Mouse (Mus musculus) CH12.LX (cell line): Measurements from ENCODE around the gene Dcaf11. TPM values are rescaled to one million over a fixed set of nuclear protein-coding genes. Genes with fewer than 3 reads are reported as not detected.

ENCODE experiments used
- DNase-seq: peaks from one replicate; pipeline ENCODE4 v3.0.0-alpha.2; 2013; ENCODE audit errors: extremely low read depth
- H3K27ac ChIP-seq: 2 replicates; pipeline ENCODE4 v1.5.1; 2012; ENCODE audit warnings: low read depth, mild to moderate bottlenecking, control low read depth, moderate library complexity; ENCODE audit not compliant: insufficient read depth
- H3K27me3 ChIP-seq: replicated peaks from 2 replicates; pipeline ENCODE3; 2012; ENCODE audit warnings: inconsistent platforms
- H3K36me3 ChIP-seq, 2 experiments: replicated peaks in 1 of 2; 2 replicates each; pipeline versions ENCODE3 to v1.6.1; 2012; ENCODE audit warnings: inconsistent platforms in 1 of 2, low read length in 1 of 2, mild to moderate bottlenecking in 1 of 2, mixed read lengths in 1 of 2, moderate library complexity in 1 of 2; ENCODE audit not compliant: control insufficient read depth in 1 of 2, insufficient read depth in 1 of 2
- H3K4me1 ChIP-seq, 2 experiments: 2 replicates each; pipeline ENCODE4 v1.6.1; 2012; ENCODE audit warnings: inconsistent platforms in 1 of 2, moderate library complexity in 1 of 2; ENCODE audit not compliant: insufficient read depth in 2 of 2, control insufficient read depth in 1 of 2
- H3K4me2 ChIP-seq: 2 replicates; pipeline ENCODE4 v1.6.1; 2012; ENCODE audit warnings: low read depth, mild to moderate bottlenecking, control low read depth; ENCODE audit not compliant: poor library complexity, insufficient read depth, severe bottlenecking
- H3K4me3 ChIP-seq, 3 experiments: fragments of 150-350 bp in 1 of 3; sonication (generic) in 1 of 3; replicated peaks in 1 of 3; 2 replicates each; pipeline versions ENCODE3 to v1.5.1; 2011 to 2012; ENCODE audit warnings: low read depth in 2 of 3, low read length in 2 of 3, mild to moderate bottlenecking in 2 of 3, moderate library complexity in 2 of 3, control low read depth in 1 of 3, improper control_type of control experiment in 1 of 3, inconsistent platforms in 1 of 3, mixed read lengths in 1 of 3; ENCODE audit not compliant: poor library complexity in 1 of 3
- H3K79me2 ChIP-seq: replicated peaks from 2 replicates; pipeline ENCODE4 v1.6.1; 2012; ENCODE audit warnings: mild to moderate bottlenecking, moderate library complexity; ENCODE audit not compliant: control insufficient read depth, poor library complexity, insufficient read depth, severe bottlenecking; ENCODE audit errors: extremely low read depth
- H3K9ac ChIP-seq: 2 replicates; pipeline ENCODE4 v1.6.1; 2012; ENCODE audit warnings: low read depth, mild to moderate bottlenecking, control low read depth, moderate library complexity; ENCODE audit not compliant: insufficient read depth
- H3K9me3 ChIP-seq: replicated peaks from 2 replicates; pipeline ENCODE3; 2012; ENCODE audit warnings: low read length, inconsistent platforms, mixed read lengths
- CHD1 ChIP-seq: IDR thresholded peaks from 2 replicates; pipeline ENCODE4 v1.6.1; 2012; ENCODE audit warnings: low read depth, low read length, improper control_type of control experiment, inconsistent platforms
- E2F4 ChIP-seq: IDR thresholded peaks from 2 replicates; pipeline ENCODE4 v1.6.1; 2011; ENCODE audit warnings: low read depth, low read length, improper control_type of control experiment; ENCODE audit not compliant: insufficient replicate concordance
- ELF1 ChIP-seq: IDR thresholded peaks from 2 replicates; pipeline ENCODE4 v1.6.1; 2014; ENCODE audit warnings: low read depth, mild to moderate bottlenecking, inconsistent platforms, low read length, improper control_type of control experiment
- ETS1 ChIP-seq: conservative IDR thresholded peaks from 2 replicates; pipeline ENCODE4 v1.6.1; 2012; ENCODE audit warnings: low read depth, mild to moderate bottlenecking, inconsistent platforms, low read length, improper control_type of control experiment, moderate library complexity
- GABPA ChIP-seq: IDR thresholded peaks from 2 replicates; pipeline ENCODE4 v1.6.1; 2012; ENCODE audit warnings: low read depth, low read length, improper control_type of control experiment, inconsistent platforms; ENCODE audit not compliant: insufficient replicate concordance
- HCFC1 ChIP-seq: IDR thresholded peaks from 2 replicates; pipeline ENCODE4 v1.6.1; 2012; ENCODE audit warnings: low read depth, mild to moderate bottlenecking, inconsistent platforms, low read length, improper control_type of control experiment
- IRF4 ChIP-seq: IDR thresholded peaks from 2 replicates; pipeline ENCODE4 v1.6.1; 2014; ENCODE audit warnings: low read depth, mild to moderate bottlenecking, inconsistent platforms, low read length, improper control_type of control experiment
- JUN ChIP-seq: IDR thresholded peaks from 2 replicates; pipeline ENCODE4 v1.6.1; 2011; ENCODE audit warnings: low read depth, mild to moderate bottlenecking, low read length, improper control_type of control experiment, moderate library complexity; ENCODE audit not compliant: insufficient read depth
- MAX ChIP-seq: IDR thresholded peaks from 2 replicates; pipeline ENCODE4 v1.6.1; 2011; ENCODE audit warnings: low read length, improper control_type of control experiment
- MAZ ChIP-seq: IDR thresholded peaks from 2 replicates; pipeline ENCODE4 v1.6.1; 2012; ENCODE audit warnings: low read depth, mild to moderate bottlenecking, inconsistent platforms, low read length, improper control_type of control experiment, moderate library complexity
- NRF1 ChIP-seq: IDR thresholded peaks from 2 replicates; pipeline ENCODE4 v1.6.1; 2014; ENCODE audit warnings: low read depth, mild to moderate bottlenecking, inconsistent platforms, low read length, improper control_type of control experiment, moderate library complexity
- PAX5 ChIP-seq: IDR thresholded peaks from 2 replicates; pipeline ENCODE4 v1.6.1; 2012; ENCODE audit warnings: low read length, inconsistent platforms, mixed read lengths
- SIN3A ChIP-seq: IDR thresholded peaks from 2 replicates; pipeline ENCODE4 v1.6.1; 2012; ENCODE audit warnings: low read length, improper control_type of control experiment, inconsistent platforms
- SMC3 ChIP-seq: IDR thresholded peaks from 2 replicates; pipeline ENCODE4 v1.6.1; 2011; ENCODE audit warnings: low read depth, low read length, improper control_type of control experiment
- TBP ChIP-seq: conservative IDR thresholded peaks from 2 replicates; pipeline ENCODE4 v1.6.1; 2011; ENCODE audit warnings: low read depth, low read length, improper control_type of control experiment
- USF1 ChIP-seq: IDR thresholded peaks from 2 replicates; pipeline ENCODE4 v1.6.1; 2014; ENCODE audit warnings: low read depth, mild to moderate bottlenecking, inconsistent platforms, low read length, improper control_type of control experiment
- USF2 ChIP-seq: conservative IDR thresholded peaks from 2 replicates; pipeline ENCODE4 v1.6.1; 2011; ENCODE audit warnings: low read depth, low read length, improper control_type of control experiment
- ZKSCAN1 ChIP-seq: IDR thresholded peaks from 2 replicates; pipeline ENCODE4 v1.6.1; 2012; ENCODE audit warnings: low read depth, inconsistent platforms, low read length, improper control_type of control experiment, borderline replicate concordance
- ZMIZ1 ChIP-seq: IDR thresholded peaks from 2 replicates; pipeline ENCODE4 v1.6.1; 2012; ENCODE audit warnings: low read depth, mild to moderate bottlenecking, inconsistent platforms, low read length, improper control_type of control experiment
- ZNF384 ChIP-seq: IDR thresholded peaks from 2 replicates; pipeline ENCODE4 v1.6.1; 2012; ENCODE audit warnings: low read depth, low read length, improper control_type of control experiment, inconsistent platforms
- dilution Hi-C: fragments of 300-500 bp; cut with MboI; formaldehyde crosslinking; loops from 2 replicates; pipeline ENCODE4 v1.14.3; 2020; ENCODE audit warnings: low sequenced_read_pairs; ENCODE audit not compliant: extremely low pct_unique_long_range_greater_than_20kb, extremely low pct_ligation_motif_present
- in situ Hi-C: fragments of 300-500 bp; cut with MboI; formaldehyde crosslinking; loops from 3 replicates; pipeline ENCODE4 v1.14.3; 2019; ENCODE audit warnings: low sequenced_read_pairs, low pct_ligation_motif_present, low pct_unique_long_range_greater_than_20kb, mixed read lengths
- polyA plus RNA-seq: library from polyadenylated mRNA; unstranded; fragments of >175 nt; gene quantifications from 2 replicates; pipeline ENCODE4 v1.2.1, GENCODE M21; 2012; ENCODE audit warnings: low read depth; ENCODE audit not compliant: insufficient read length
- total RNA-seq, 2 experiments: library from RNA; depleted of rRNA; stranded (reverse); fragments of 300-350 nt in 1 of 2; fragments of >200 nt in 1 of 2; gene quantifications; 2 replicates each; pipeline ENCODE4 v1.2.3; 2012 to 2014

Gene Dcaf11
- total and polyA plus RNA-seq, 3 experiments: 29.3 to 39.1 (median 32.6) TPM

- no peak overlapping the region for H3K9ac ChIP-seq
- no peak for DNase-seq
- H3K9me3 ChIP-seq: no peaks in the 10 kb centered on the region
- H3K27ac ChIP-seq: no peak overlapping the region
- no peak for TF ChIP-seq ETS1
- TF ChIP-seq MAZ: no peak
- no peak for TF ChIP-seq JUN
- in situ Hi-C loops: no loop called here
- H3K27me3 ChIP-seq: peaks cover 57% of the 10 kb centered on the region
- H3K36me3 ChIP-seq: no peaks in the 10 kb centered on the region
- H3K4me2 ChIP-seq: no peak overlapping the region
- H3K4me1 ChIP-seq: peaks cover 6 to 14% of the 10 kb centered on the region in 2 experiments
- H3K79me2 ChIP-seq: no peaks in the 10 kb centered on the region
- dilution Hi-C loops: no loop called here
- H3K4me3 ChIP-seq: no peak overlapping the region
These were observed 45.9 kb upstream of the Dcaf11 start for GRCm38 (mm10) chr14:55513927-55514326.

GRCm38 (mm10) chr14:55515846-55516245 lies 44.0 kb upstream of the Dcaf11 start:
- DNase-seq: no peak
- in situ Hi-C loops (no loop called here), dilution Hi-C loops (no loop called here)
- no peaks in the 10 kb centered on the region for H3K79me2 ChIP-seq
- no peak overlapping the region for H3K4me2 ChIP-seq
- H3K4me1 ChIP-seq: peaks cover under 1 to 12% of the 10 kb centered on the region in 2 experiments; a peak in 2 of 4 replicates
- H3K27me3 ChIP-seq: peaks cover 73% of the 10 kb centered on the region
- H3K9ac ChIP-seq: no peak overlapping the region
- no peaks in the 10 kb centered on the region for H3K9me3 ChIP-seq
- no peak overlapping the region for H3K27ac ChIP-seq
- H3K4me3 ChIP-seq: no peak overlapping the region
- no peak for TF ChIP-seq ELF1
- no peak for TF ChIP-seq JUN
- TF ChIP-seq CHD1: no peak
- no peak for TF ChIP-seq IRF4
- no peak for TF ChIP-seq ZKSCAN1
- no peak for TF ChIP-seq MAX
- TF ChIP-seq GABPA: no peak
- TF ChIP-seq USF1: no peak
- no peak for TF ChIP-seq NRF1
- no peak for TF ChIP-seq PAX5
- no peak for TF ChIP-seq ZNF384
- no peak for TF ChIP-seq ZMIZ1
- TF ChIP-seq HCFC1: no peak
- TF ChIP-seq SIN3A: no peak
- TF ChIP-seq SMC3: no peak
- TF ChIP-seq USF2: no peak
- TF ChIP-seq TBP: no peak
- no peak for TF ChIP-seq E2F4
- H3K36me3 ChIP-seq: no peaks in the 10 kb centered on the region
